Mouse (Mus musculus): ENCODE measurements around the gene Cntnap5a.

DNA sequence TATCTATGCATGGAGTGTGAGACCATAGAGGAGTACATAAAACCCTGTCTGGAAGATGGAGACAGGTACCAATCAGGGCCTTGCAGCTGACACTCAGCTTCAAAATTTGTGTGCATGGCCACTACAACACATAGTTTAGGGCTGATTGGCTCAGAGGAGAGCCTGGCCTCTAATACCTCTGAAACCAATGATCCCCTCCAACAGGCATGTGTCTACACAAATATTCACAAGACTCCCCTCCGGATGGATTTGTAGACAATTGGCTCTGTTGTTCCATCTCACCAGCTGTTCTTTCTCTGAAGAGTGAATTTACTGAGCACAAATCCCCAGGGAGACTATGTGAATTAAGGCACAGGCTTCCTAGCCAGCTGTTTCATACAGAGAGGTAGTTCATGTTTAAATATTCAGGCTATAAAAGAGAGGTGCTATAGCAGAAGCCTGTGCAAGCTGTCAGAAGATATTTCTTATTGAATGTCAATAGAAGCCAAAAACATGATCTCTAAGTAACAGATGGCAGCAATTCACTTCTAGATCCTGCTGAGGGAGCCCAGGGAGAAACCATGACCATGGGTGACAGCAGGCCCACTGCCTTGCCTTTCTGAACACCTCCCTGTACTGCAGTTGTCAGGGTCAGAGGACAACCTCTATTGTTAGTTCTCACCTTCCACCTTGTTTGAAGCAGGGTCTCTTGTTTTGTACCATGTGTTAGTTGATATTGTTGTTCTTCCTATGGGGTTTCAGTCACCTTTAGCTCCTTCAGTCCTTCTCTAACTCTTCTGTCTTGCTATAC is 804.4 kb downstream of the Cntnap5a start:
- TF ChIP-seq MXI1 (IDR thresholded peaks at IDR 0.05; ENCODE audit: low read depth, low read length), result no peak
- no peak for TF ChIP-seq USF1 (IDR thresholded peaks at IDR 0.05; ENCODE audit: low read depth, low read length)
- TF ChIP-seq CTCF (conservative IDR thresholded peaks at IDR 0.05 in 1 of 2, IDR thresholded peaks at IDR 0.05 in 1 of 2; ENCODE audit: low read depth in 2 of 2, low read length in 2 of 2), result no peak
- no peak for TF ChIP-seq POLR2A (IDR thresholded peaks at IDR 0.05; ENCODE audit: low read depth, low read length)
- TF ChIP-seq ZNF384 (IDR thresholded peaks at IDR 0.05; ENCODE audit: low read depth, low read length), result no peak
- TF ChIP-seq BHLHE40 (IDR thresholded peaks at IDR 0.05; ENCODE audit: low read depth, low read length), result no peak
- TF ChIP-seq SIN3A (IDR thresholded peaks at IDR 0.05; ENCODE audit: low read length), result no peak
- no peak for TF ChIP-seq MAFK (IDR thresholded peaks at IDR 0.05; ENCODE audit: insufficient replicate concordance, low read length)
- no peak for TF ChIP-seq MYC (IDR thresholded peaks at IDR 0.05; ENCODE audit: low read depth, low read length)
- no peak for TF ChIP-seq MEF2A (IDR thresholded peaks at IDR 0.05; ENCODE audit: borderline replicate concordance, low read depth, low read length)
- no peak for TF ChIP-seq UBTF (IDR thresholded peaks at IDR 0.05; ENCODE audit: low read depth, low read length)
- no peak for TF ChIP-seq SMC3 (IDR thresholded peaks at IDR 0.05; ENCODE audit: low read depth, low read length)
